Comparison of ENCODE assay signal across 8 mouse cellular contexts in genomic region chr3:95014428-95015151, GRCm38 (mm10). TPM values are rescaled to one million over a fixed set of nuclear protein-coding genes. Genes with fewer than 3 reads are reported as not detected.
DNase-seq lines count a peak whose midpoint lies in the region; ATAC-seq and TF ChIP-seq lines count a peak whose summit lies in the region.

No protein-coding gene starts in this region.

- no peak for TF ChIP-seq CTCF in liver, postnatal 0 days (IDR thresholded peaks at IDR 0.05; ENCODE audit: low read depth)
- TF ChIP-seq CTCF in olfactory bulb, adult 2 months (IDR thresholded peaks at IDR 0.05; ENCODE audit: insufficient read depth, low read depth, low read length) = no peak

- H3K4me2 ChIP-seq in liver, postnatal 0 days (ENCODE audit: low read depth, low read length) = peak overlapping the region; percentile 98

- no peak for ATAC-seq in liver, postnatal 0 days
- no peak for ATAC-seq in inflammation-experienced regulatory T-cells, adult 6 months

- H3K9ac ChIP-seq in liver, postnatal 0 days (replicated peaks) = peak overlapping the region; percentile 86

- H3K4me3 ChIP-seq in liver, postnatal 0 days (ENCODE audit: low read depth, low read length) = peak overlapping the region; percentile 95
- peak overlapping the region; percentile 85 for H3K4me3 ChIP-seq in olfactory bulb, adult 2 months (ENCODE audit: insufficient read depth, low read depth, low read length)

- peak; percentile 86 for DNase-seq in 3134 (ENCODE audit: extremely low read depth, insufficient read length, low spot score)
- DNase-seq in MEL-GATA-1-ER (ENCODE audit: extremely low read depth, low read depth) = peak; percentile 63
- peak; percentile 80 to 81 for DNase-seq in cerebellum, postnatal 10 days
- peak; percentile 41 to 68 for DNase-seq in gastrocnemius, postnatal 4 days (ENCODE audit: low spot score in 2 of 2)
- peak; percentile 58 for DNase-seq in kidney, adult 18-20 months
- DNase-seq in liver, postnatal 0 days = peak; percentile 74

- peak overlapping the region; percentile 97 for H3K27ac ChIP-seq in liver, postnatal 0 days (ENCODE audit: low read depth)
- H3K27ac ChIP-seq in olfactory bulb, adult 2 months (ENCODE audit: insufficient read depth, low read depth, low read length) = no peak overlapping the region; the same call in 1 of the 2 replicates

- no peaks in the 10 kb centered on the region for H3K27me3 ChIP-seq in liver, postnatal 0 days (ENCODE audit: insufficient read depth, low read length)

- WGBS in liver, postnatal 0 days (ENCODE audit: insufficient replicate concordance) = 2% methylated on average over 44 of the region's 44 CpGs
- WGBS in olfactory bulb, adult 2 months = under 1% methylated on average over 44 of the region's 44 CpGs

- H3K9me3 ChIP-seq in liver, postnatal 0 days (ENCODE audit: low read length) = no peaks in the 10 kb centered on the region

- H3K4me1 ChIP-seq in liver, postnatal 0 days (ENCODE audit: insufficient read depth) = peaks cover 29% of the 10 kb centered on the region
- peaks cover 13% of the 10 kb centered on the region for H3K4me1 ChIP-seq in olfactory bulb, adult 2 months (ENCODE audit: control insufficient read depth, insufficient read depth, low read length)

- no peak for TF ChIP-seq EP300 in liver, postnatal 0 days (IDR thresholded peaks at IDR 0.05; ENCODE audit: low read depth)

- H3K36me3 ChIP-seq in liver, postnatal 0 days (replicated peaks; ENCODE audit: insufficient read depth, low read length) = peaks cover 29% of the 10 kb centered on the region

- TF ChIP-seq POLR2A in olfactory bulb, adult 2 months (IDR thresholded peaks at IDR 0.05; ENCODE audit: insufficient read depth, low read depth, low read length) = no peak

RNA-seq across cellular contexts. Expression of gene Zfp687, which starts 0.7 kb away (rescaled TPM):
- 10 to 100 TPM; 29.6 to 34.7 TPM for total RNA-seq in gastrocnemius, postnatal 4 days (2021)
- polyA plus RNA-seq in liver, postnatal 0 days (2015; fragmentation: Nextera tagmentation; extraction: Ambion mirVana) = 3.7 and 5.3 TPM in 2 replicates
- 132 TPM in 1 of 2 replicates, not detected in the other for polyA plus RNA-seq in olfactory bulb, adult 2 months (2012; ENCODE audit: insufficient read depth, insufficient read length, low replicate concordance, missing spikeins)
- polyA plus RNA-seq in inflammation-experienced regulatory T-cells, adult 6 months (2017; shearing (Covaris generic)) = 10 to 100 TPM; 12.2 to 16.5 (median 12.4) TPM

RNA-seq across cellular contexts. Expression of gene Psmd4, which starts 27.8 kb away (rescaled TPM):
- total RNA-seq in gastrocnemius, postnatal 4 days (2021) = 100 to 1,000 TPM; 175 to 200 TPM
- polyA plus RNA-seq in liver, postnatal 0 days (2015; fragmentation: Nextera tagmentation; extraction: Ambion mirVana) = 142 and 143 TPM in 2 replicates
- 457 TPM in 1 of 2 replicates, not detected in the other for polyA plus RNA-seq in olfactory bulb, adult 2 months (2012; ENCODE audit: insufficient read depth, insufficient read length, low replicate concordance, missing spikeins)
- 100 to 1,000 TPM; 175 to 191 (median 181) TPM for polyA plus RNA-seq in inflammation-experienced regulatory T-cells, adult 6 months (2017; shearing (Covaris generic))

RNA-seq across cellular contexts. Expression of gene Pi4kb, which starts 40.1 kb away (rescaled TPM):
- total RNA-seq in gastrocnemius, postnatal 4 days (2021) = 10 to 100 TPM; 47.5 to 49.3 TPM
- 5.4 and 6.5 TPM in 2 replicates for polyA plus RNA-seq in liver, postnatal 0 days (2015; fragmentation: Nextera tagmentation; extraction: Ambion mirVana)
- not detected in 2 replicates for polyA plus RNA-seq in olfactory bulb, adult 2 months (2012; ENCODE audit: insufficient read depth, insufficient read length, low replicate concordance, missing spikeins)
- 10 to 100 TPM in 2 of 3 experiments, 1 to 10 TPM in 1; 9.1 to 12.7 (median 10.6) TPM for polyA plus RNA-seq in inflammation-experienced regulatory T-cells, adult 6 months (2017; shearing (Covaris generic))
